Mouse (Mus musculus) megakaryocyte progenitor cell, adult 5-6 weeks (primary cell): ENCODE results near the gene Rpap1. TPM values are rescaled to one million over a fixed set of nuclear protein-coding genes. Genes with fewer than 3 reads are reported as not detected.

Experiments
- ATAC-seq: replicated peaks from 2 replicates; pipeline ENCODE4 v1.8.0; 2016; ENCODE audit warnings: mild to moderate bottlenecking, moderate TSS enrichment, inconsistent platforms; ENCODE audit not compliant: poor library complexity
- total RNA-seq, 2 experiments: library from RNA; stranded (forward) in 1 of 2; stranded (reverse) in 1 of 2; fragments of 157-497, 149-512 nt in 1 of 2; fragments of 200-1000 nt in 1 of 2; gene quantifications; 2 replicates each; pipeline versions ENCODE4 v1.2.3 to v1.2.4; 2015 to 2017

Gene Rpap1
- total RNA-seq (2015) (6.6 TPM in 2 replicates), total RNA-seq (2017) (9.6 and 9.7 TPM in 2 replicates)

DNA sequence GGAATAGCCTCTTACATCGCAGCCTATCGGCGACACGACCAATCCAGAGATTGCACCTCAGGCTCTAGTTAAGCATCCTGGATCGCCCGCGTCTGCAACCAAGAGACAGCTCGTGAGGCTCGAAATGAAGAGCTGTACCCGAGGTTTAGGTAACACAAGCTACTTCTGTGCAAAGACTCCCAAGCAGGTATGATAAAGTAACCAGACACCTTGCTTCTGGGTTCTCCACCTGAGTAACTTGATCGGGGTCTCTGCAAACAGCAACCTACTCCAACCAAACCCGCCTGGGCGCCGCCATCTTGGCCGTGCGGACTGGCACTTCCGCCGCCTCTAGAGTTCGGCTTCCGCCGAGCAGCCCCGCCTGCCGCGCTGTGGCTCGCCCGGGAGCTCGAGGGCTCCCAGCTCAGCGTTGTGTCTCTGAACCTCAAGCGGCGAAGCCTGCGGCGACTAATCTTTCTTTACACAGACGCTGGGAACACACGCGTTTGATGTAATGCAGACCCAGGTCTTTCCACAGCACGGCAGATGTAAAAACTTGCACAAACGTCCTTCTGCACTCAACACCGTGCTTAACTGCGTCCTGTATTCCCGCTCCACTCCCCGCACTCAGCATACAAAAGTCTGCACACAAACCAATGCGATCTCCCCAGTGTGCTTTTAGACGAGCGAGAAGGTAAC, at the start of gene Rpap1:
Rpap1 (minus strand) TSS at position 332 of the 678 bp plus-strand sequence.
- peak; percentile 99 for ATAC-seq

GRCm38 (mm10) chr2:119834231-119834630, 46.9 kb upstream of the Rpap1 start:
- ATAC-seq: no peak

DNA sequence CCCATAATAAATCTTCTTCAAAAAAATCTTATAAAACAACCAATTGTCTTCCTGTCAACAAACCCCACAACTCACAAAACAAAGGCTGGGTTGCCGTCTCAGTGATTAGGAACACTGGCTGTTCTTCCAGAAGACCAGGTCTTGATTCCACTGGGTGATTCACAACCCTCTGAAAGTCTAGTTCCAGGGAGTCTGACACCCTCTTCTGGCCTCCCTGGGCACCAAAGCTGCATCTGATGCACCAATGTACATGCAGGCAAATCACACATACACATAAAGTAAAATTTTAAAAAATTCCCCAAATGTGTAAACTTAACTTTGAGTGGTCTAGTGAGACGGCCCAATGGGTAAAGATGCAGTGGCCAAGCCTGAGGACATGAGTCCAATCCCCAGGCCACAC, 43.2 kb upstream of the Rpap1 start:
- ATAC-seq: no peak

DNA sequence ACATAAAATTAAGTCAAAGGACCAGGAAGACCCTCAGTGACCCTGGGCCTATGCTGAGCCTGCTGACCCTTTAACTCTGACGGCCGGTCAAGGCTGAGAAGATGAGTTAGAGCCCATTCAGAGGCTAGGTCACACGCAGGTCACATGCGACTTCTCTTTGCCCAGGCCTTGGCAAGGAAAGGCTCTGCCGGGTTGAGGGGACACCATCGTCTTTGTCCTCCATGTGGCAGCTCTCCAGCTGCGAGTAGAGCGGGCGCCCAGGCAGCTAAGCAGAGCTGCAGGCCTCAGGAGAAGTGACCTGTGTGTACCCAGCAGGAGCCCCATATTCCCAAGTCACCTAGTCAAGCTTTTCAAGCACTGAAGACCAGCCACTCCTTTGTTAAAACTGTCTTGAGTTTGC, 33.8 kb upstream of the Rpap1 start:
- ATAC-seq: no peak

- no peak for ATAC-seq
Observed at GRCm38 (mm10) chr2:119818668-119819272, 31.4 kb upstream of the Rpap1 start.

DNA sequence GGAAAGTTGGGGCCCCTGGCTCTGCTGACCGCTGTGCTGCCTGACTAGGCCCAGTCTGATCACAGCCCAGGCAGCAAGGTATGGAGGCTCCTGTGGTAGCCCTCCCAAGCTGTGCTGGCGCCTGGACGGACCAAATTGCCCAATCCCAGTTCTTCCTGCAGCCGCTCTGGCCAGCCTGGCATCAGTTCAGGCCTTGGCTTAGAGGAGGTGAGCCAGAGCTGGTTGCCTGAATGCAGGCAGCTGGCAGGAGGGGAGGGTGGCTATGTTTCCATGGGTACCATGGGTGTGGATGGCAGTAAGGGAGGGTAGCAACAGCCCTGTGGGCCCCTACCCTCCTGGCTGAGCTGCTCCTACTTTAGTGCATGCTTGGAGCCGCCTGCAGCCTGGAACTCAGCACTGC, 29.7 kb upstream of the Rpap1 start:
- no peak for ATAC-seq

DNA sequence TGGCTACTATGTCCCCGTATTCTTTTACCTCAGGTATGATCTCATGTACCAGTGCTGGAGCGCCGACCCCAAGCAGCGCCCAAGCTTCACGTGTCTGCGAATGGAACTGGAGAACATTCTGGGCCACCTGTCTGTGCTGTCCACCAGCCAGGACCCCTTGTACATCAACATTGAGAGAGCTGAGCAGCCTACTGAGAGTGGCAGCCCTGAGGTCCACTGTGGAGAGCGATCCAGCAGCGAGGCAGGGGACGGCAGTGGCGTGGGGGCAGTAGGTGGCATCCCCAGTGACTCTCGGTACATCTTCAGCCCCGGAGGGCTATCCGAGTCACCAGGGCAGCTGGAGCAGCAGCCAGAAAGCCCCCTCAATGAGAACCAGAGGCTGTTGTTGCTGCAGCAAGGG, 29.3 kb upstream of the Rpap1 start:
- no peak for ATAC-seq

GRCm38 (mm10) chr2:119814376-119814933, 27.1 kb upstream of the Rpap1 start:
- no peak for ATAC-seq

DNA sequence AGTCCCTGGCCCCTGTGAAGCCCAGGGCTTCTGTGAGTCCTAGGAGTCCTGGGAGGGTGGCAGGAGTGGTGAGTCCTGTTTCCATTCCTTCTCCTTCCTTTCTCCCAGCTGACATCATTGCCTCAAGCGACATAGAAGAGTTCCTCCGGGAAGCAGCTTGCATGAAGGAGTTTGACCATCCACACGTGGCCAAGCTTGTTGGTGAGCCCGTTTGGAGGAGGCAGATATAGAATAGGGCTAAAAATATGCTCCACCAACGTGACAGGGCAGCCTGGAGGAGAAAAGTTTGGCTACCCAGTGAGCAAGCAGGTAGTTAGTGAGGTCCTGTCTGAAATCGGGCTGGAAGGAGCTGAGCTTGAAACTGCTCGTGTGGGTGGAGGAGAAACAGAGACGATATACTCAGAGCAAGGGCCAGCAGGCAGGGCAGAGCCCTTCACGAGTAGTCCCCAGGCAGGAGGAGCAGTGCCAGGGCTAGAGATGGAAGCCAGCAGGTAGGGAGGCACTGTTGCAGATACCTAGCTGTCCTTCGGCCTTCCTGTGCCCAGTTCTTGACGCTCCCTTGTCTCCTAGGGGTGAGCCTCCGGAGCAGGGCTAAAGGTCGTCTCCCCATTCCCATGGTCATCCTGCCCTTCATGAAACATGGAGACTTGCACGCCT, 24.3 kb upstream of the Rpap1 start:
- ATAC-seq: no peak

GRCm38 (mm10) chr2:119810890-119811289, 23.6 kb upstream of the Rpap1 start:
- no peak for ATAC-seq

DNA sequence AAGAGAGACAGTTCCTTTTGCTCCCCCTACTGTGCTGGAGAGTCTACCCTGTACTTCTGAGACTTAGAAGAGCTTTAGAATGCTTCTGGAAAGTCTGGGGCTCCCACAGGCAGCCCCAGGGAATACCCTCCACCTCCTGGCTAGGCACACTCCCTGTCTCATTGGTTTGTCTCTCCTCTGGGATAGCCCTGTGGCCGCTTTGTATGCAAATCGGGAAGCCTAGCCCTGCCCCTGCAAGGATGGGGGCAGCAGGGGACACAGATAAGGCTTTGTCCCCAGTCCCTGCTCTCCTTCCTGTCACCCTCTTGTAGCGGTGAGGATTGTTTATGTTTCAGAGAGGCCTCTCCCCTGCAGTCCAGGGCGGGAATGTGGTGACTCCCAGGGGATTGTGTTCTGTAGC, 21.5 kb upstream of the Rpap1 start:
- ATAC-seq: no peak

DNA sequence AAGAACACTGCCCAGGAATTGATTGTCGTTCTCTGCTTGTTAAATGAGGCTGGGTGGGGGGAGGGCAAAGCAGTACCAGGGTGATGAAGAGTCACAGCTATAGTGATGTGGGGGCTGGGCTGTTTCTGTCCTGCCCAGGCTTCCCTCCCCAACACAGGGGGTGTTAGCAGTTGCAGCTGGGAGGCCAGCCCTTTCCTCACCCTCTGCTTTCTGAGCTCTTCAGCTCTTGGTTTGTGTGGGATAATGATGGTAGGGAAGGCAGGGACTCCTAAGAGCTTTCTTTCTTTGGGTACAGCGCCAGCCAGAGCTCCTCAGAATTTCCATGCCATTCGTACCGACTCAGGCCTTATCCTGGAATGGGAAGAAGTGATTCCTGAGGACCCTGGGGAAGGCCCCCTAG, 21.1 kb upstream of the Rpap1 start:
- no peak for ATAC-seq

- no peak for ATAC-seq
Observed at GRCm38 (mm10) chr2:119805536-119805935, 18.2 kb upstream of the Rpap1 start.

DNA sequence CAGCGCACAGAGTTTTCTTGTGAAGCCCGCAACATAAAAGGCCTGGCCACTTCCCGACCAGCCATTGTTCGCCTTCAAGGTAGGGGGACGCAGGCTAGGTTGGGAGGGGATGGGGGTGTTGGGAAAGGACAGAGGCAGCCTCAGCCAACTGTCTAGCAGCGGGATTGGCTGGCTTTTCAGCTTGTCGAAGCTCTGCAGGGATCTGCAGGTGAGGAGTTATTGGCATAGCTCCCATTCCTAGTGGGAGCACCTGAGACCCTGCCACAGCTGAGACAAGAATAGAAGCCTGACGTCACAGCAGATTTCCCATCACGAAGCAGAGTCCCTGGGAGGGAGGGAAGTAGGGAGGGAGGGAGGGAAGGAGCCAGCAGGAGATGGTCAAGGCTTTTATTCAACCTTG, 17.4 kb upstream of the Rpap1 start:
- no peak for ATAC-seq

- no peak for ATAC-seq
Observed at GRCm38 (mm10) chr2:119804275-119804628, 16.9 kb upstream of the Rpap1 start.

GRCm38 (mm10) chr2:119803618-119804274, 16.4 kb upstream of the Rpap1 start:
- no peak for ATAC-seq

- no peak for ATAC-seq
Observed at GRCm38 (mm10) chr2:119802767-119803617, 15.7 kb upstream of the Rpap1 start.

- peak; percentile 70 for ATAC-seq
Observed at GRCm38 (mm10) chr2:119800876-119801846, 13.8 kb upstream of the Rpap1 start.

GRCm38 (mm10) chr2:119799961-119800550, 12.7 kb upstream of the Rpap1 start:
- ATAC-seq: no peak
